Mouse (Mus musculus) lung, embryonic 15.5 days (tissue): Measurements from ENCODE around the gene Gm28042. TPM values are rescaled to one million over a fixed set of nuclear protein-coding genes. Genes with fewer than 3 reads are reported as not detected.

ENCODE experiments used
- ATAC-seq: fragments of 200-750 bp; cut with Nextera tagmentation; 2 replicates; pipeline ENCODE4 v1.8.0; 2017; ENCODE audit warnings: moderate number of reproducible peaks, borderline replicate concordance; ENCODE audit not compliant: low FRiP score, low TSS enrichment; ENCODE audit errors: extremely low read depth
- H3K27ac ChIP-seq: fragments of 300-500 bp; sonication (generic); 2 replicates; pipeline ENCODE4 v1.5.1; 2015; ENCODE audit warnings: moderate library complexity, mild to moderate bottlenecking, inconsistent platforms
- H3K27me3 ChIP-seq: fragments of 300-500 bp; sonication (generic); 2 replicates; pipeline ENCODE4 v1.6.1; 2015; ENCODE audit warnings: inconsistent platforms
- H3K36me3 ChIP-seq: fragments of 300-500 bp; sonication (generic); 2 replicates; pipeline ENCODE4 v1.6.1; 2015; ENCODE audit warnings: inconsistent platforms
- H3K4me1 ChIP-seq: fragments of 300-500 bp; sonication (generic); 2 replicates; pipeline ENCODE4 v1.6.1; 2015; ENCODE audit warnings: inconsistent platforms
- H3K4me2 ChIP-seq: fragments of 300-500 bp; sonication (generic); 2 replicates; pipeline ENCODE4 v1.6.1; 2015; ENCODE audit warnings: inconsistent platforms, mild to moderate bottlenecking, moderate library complexity
- H3K4me3 ChIP-seq: fragments of 300-500 bp; sonication (generic); 2 replicates; pipeline ENCODE4 v1.5.1; 2015; ENCODE audit warnings: mild to moderate bottlenecking, inconsistent platforms
- H3K9ac ChIP-seq: fragments of 300-500 bp; sonication (generic); 2 replicates; pipeline ENCODE4 v1.6.1; 2015; ENCODE audit warnings: inconsistent platforms
- H3K9me3 ChIP-seq: fragments of 300-500 bp; sonication (generic); 2 replicates; pipeline ENCODE4 v1.6.1; 2016; ENCODE audit warnings: inconsistent platforms
- WGBS: fragments of 180-500 bp; shearing (Covaris S2); methylation state at CpG from one replicate; pipeline ENCODE4 v1.1.7; 2015; 5-methylcytosine and 5-hydroxymethylcytosine counted together
- polyA plus RNA-seq: library from polyadenylated mRNA; unstranded; fragments of >200 nt; fragmentation: Nextera tagmentation; extraction: Ambion mirVana; gene quantifications from 2 replicates; pipeline ENCODE4 v1.2.1, GENCODE M21; 2015

Gm28042 gene
- polyA plus RNA-seq, 1 experiment from 2014 or later = 3.1 TPM

- H3K27ac ChIP-seq = no peak overlapping the region
Measured at GRCm38 (mm10) chr2:120046486-120047310, 19.4 kb downstream of the Gm28042 start.

GRCm38 (mm10) chr2:120048173-120048572, 20.9 kb downstream of the Gm28042 start:
- Histone ChIP-seq H3K4me1 (0 out of 2 replicates have a peak, but pooled peaks cover 8% of the 10 kb centered on the region), H3K9me3 (no peaks in the 10 kb centered on the region), H3K9ac (no peak overlapping the region), H3K27me3 (no peaks in the 10 kb centered on the region), H3K27ac (no peak overlapping the region), H3K4me3 (no peak overlapping the region), H3K36me3 (no peaks in the 10 kb centered on the region), H3K4me2 (no peak overlapping the region)
- 70% methylated on average over 9 of the region's 9 CpGs for WGBS
- no peak for ATAC-seq

More at GRCm38 (mm10) chr2:120046486-120047310, 19.4 kb downstream of the Gm28042 start:
- H3K4me2 ChIP-seq = no peak overlapping the region
- H3K9ac ChIP-seq = no peak overlapping the region
- H3K4me3 ChIP-seq = no peak overlapping the region
- no peak for ATAC-seq
- no peaks in the 10 kb centered on the region for H3K9me3 ChIP-seq
- WGBS = 53% methylated on average over 14 of the region's 14 CpGs
- H3K27me3 ChIP-seq = no peaks in the 10 kb centered on the region
- H3K36me3 ChIP-seq = 0 out of 2 replicates have a peak, but pooled peaks cover 5% of the 10 kb centered on the region
- 0 out of 2 replicates have a peak, but pooled peaks cover 8% of the 10 kb centered on the region for H3K4me1 ChIP-seq

- no peak for ATAC-seq
- no peak overlapping the region for H3K27ac ChIP-seq
- H3K4me2 ChIP-seq = no peak overlapping the region
- H3K27me3 ChIP-seq = no peaks in the 10 kb centered on the region
- no peaks in the 10 kb centered on the region for H3K36me3 ChIP-seq
- WGBS = 58% methylated on average over 10 of the region's 10 CpGs
- no peak overlapping the region for H3K9ac ChIP-seq
- no peaks in the 10 kb centered on the region for H3K9me3 ChIP-seq
- H3K4me1 ChIP-seq = 0 out of 2 replicates have a peak, but pooled peaks cover 5% of the 10 kb centered on the region
- H3K4me3 ChIP-seq = no peak overlapping the region
Measured at GRCm38 (mm10) chr2:120049632-120050274, 22.5 kb downstream of the Gm28042 start.

GRCm38 (mm10) chr2:120051405-120051804, 24.1 kb downstream of the Gm28042 start:
- ATAC-seq = no peak
- no peak overlapping the region for H3K4me2 ChIP-seq
- H3K36me3 ChIP-seq = no peaks in the 10 kb centered on the region
- H3K4me1 ChIP-seq = no peaks in the 10 kb centered on the region
- H3K27ac ChIP-seq = no peak overlapping the region
- no peak overlapping the region for H3K9ac ChIP-seq
- no peaks in the 10 kb centered on the region for H3K27me3 ChIP-seq
- no peak overlapping the region for H3K4me3 ChIP-seq
- WGBS = 43% methylated on average over 6 of the region's 6 CpGs
- H3K9me3 ChIP-seq = no peaks in the 10 kb centered on the region

- Histone ChIP-seq H3K27me3 (no peaks in the 10 kb centered on the region), H3K9ac (no peak overlapping the region), H3K27ac (no peak overlapping the region), H3K4me3 (no peak overlapping the region), H3K4me2 (no peak overlapping the region), H3K36me3 (no peaks in the 10 kb centered on the region), H3K4me1 (peaks cover 12% of the 10 kb centered on the region), H3K9me3 (no peaks in the 10 kb centered on the region)
- no peak for ATAC-seq
- 79% methylated on average over 12 of the region's 12 CpGs for WGBS
Measured at GRCm38 (mm10) chr2:120054771-120055552, 27.7 kb downstream of the Gm28042 start.

- Histone ChIP-seq H3K36me3 (no peaks in the 10 kb centered on the region), H3K4me3 (no peak overlapping the region), H3K9me3 (no peaks in the 10 kb centered on the region), H3K27ac (no peak overlapping the region), H3K4me2 (no peak overlapping the region), H3K9ac (no peak overlapping the region), H3K4me1 (peaks cover 19% of the 10 kb centered on the region), H3K27me3 (no peaks in the 10 kb centered on the region)
- ATAC-seq = no peak
- 78% methylated on average over 10 of the region's 10 CpGs for WGBS
Measured at GRCm38 (mm10) chr2:120055923-120056322, 28.6 kb downstream of the Gm28042 start.

GRCm38 (mm10) chr2:120058818-120059217, 31.5 kb downstream of the Gm28042 start:
- Histone ChIP-seq H3K27ac (peak overlapping the region; percentile 85; the same call in 1 of the 2 replicates), H3K4me3 (no peak overlapping the region)
- ATAC-seq = no peak

GRCm38 (mm10) chr2:120059466-120059865, 32.2 kb downstream of the Gm28042 start:
- 57% methylated on average over 3 of the region's 3 CpGs for WGBS

More at GRCm38 (mm10) chr2:120058818-120059217, 31.5 kb downstream of the Gm28042 start:
- H3K4me1 ChIP-seq = peaks cover 26% of the 10 kb centered on the region
- no peaks in the 10 kb centered on the region for H3K36me3 ChIP-seq
- H3K27me3 ChIP-seq = no peaks in the 10 kb centered on the region
- H3K9me3 ChIP-seq = no peaks in the 10 kb centered on the region
- 75% methylated on average over 4 of the region's 4 CpGs for WGBS
- no peak overlapping the region for H3K9ac ChIP-seq
- H3K4me2 ChIP-seq = no peak overlapping the region

GRCm38 (mm10) chr2:120060190-120060589, 32.9 kb downstream of the Gm28042 start:
- ATAC-seq = peak; percentile 55
- no peaks in the 10 kb centered on the region for H3K36me3 ChIP-seq
- H3K27ac ChIP-seq = peak overlapping the region; percentile 85
- no peaks in the 10 kb centered on the region for H3K9me3 ChIP-seq
- no peak overlapping the region for H3K4me2 ChIP-seq
- H3K4me3 ChIP-seq = no peak overlapping the region
- H3K9ac ChIP-seq = 0 out of 2 replicates have a peak overlapping the region, but pooled peaks have one; percentile 13
- peaks cover 26% of the 10 kb centered on the region for H3K4me1 ChIP-seq
- no peaks in the 10 kb centered on the region for H3K27me3 ChIP-seq
- 47% methylated on average over 6 of the region's 6 CpGs for WGBS

More at GRCm38 (mm10) chr2:120059466-120059865, 32.2 kb downstream of the Gm28042 start:
- peak overlapping the region; percentile 85 for H3K27ac ChIP-seq
- ATAC-seq = no peak
- no peak overlapping the region for H3K4me3 ChIP-seq
- H3K27me3 ChIP-seq = no peaks in the 10 kb centered on the region
- H3K9me3 ChIP-seq = no peaks in the 10 kb centered on the region
- no peak overlapping the region for H3K9ac ChIP-seq
- H3K4me2 ChIP-seq = peak overlapping the region; percentile 11; the same call in 1 of the 2 replicates
- H3K4me1 ChIP-seq = peaks cover 26% of the 10 kb centered on the region
- H3K36me3 ChIP-seq = no peaks in the 10 kb centered on the region

- Histone ChIP-seq H3K9ac (0 out of 2 replicates have a peak overlapping the region, but pooled peaks have one; percentile 13), H3K9me3 (no peaks in the 10 kb centered on the region), H3K4me2 (no peak overlapping the region), H3K36me3 (no peaks in the 10 kb centered on the region), H3K27ac (peak overlapping the region; percentile 85), H3K4me1 (peaks cover 26% of the 10 kb centered on the region), H3K27me3 (no peaks in the 10 kb centered on the region), H3K4me3 (no peak overlapping the region)
- WGBS = 59% methylated on average over 9 of the region's 9 CpGs
- no peak for ATAC-seq
Measured at GRCm38 (mm10) chr2:120060651-120061050, 33.4 kb downstream of the Gm28042 start.

GRCm38 (mm10) chr2:120062248-120062647, 35.0 kb downstream of the Gm28042 start:
- Histone ChIP-seq H3K4me2 (no peak overlapping the region), H3K4me3 (no peak overlapping the region), H3K27me3 (no peaks in the 10 kb centered on the region), H3K4me1 (peaks cover 26% of the 10 kb centered on the region), H3K9ac (no peak overlapping the region), H3K27ac (no peak overlapping the region), H3K9me3 (no peaks in the 10 kb centered on the region), H3K36me3 (no peaks in the 10 kb centered on the region)
- no peak for ATAC-seq
- WGBS = 82% methylated on average over 8 of the region's 8 CpGs
